Mouse (Mus musculus) mature B cell (primary cell): ENCODE results near the gene Hormad2.

ENCODE experiments used
- in situ Hi-C: fragments of 300-500 bp; cut with MboI; formaldehyde crosslinking; loops from 2 replicates; pipeline ENCODE4 v1.14.3; 2019

Gene Hormad2

GRCm38 (mm10) chr11:4340109-4340779, 100.7 kb downstream of the Hormad2 start:
- in situ Hi-C loops: no loop called here

- in situ Hi-C loops: no loop called here
Observed at GRCm38 (mm10) chr11:4339275-4339674, 101.6 kb downstream of the Hormad2 start.

- in situ Hi-C loops: no loop called here
Observed at GRCm38 (mm10) chr11:4336693-4337283, 104.1 kb downstream of the Hormad2 start.

GRCm38 (mm10) chr11:4335810-4336692, 104.9 kb downstream of the Hormad2 start:
- in situ Hi-C loops: no loop called here

GRCm38 (mm10) chr11:4332961-4333360, 107.9 kb downstream of the Hormad2 start:
- in situ Hi-C loops: no loop called here

- in situ Hi-C loops: no loop called here
Observed at GRCm38 (mm10) chr11:4328188-4328587, 112.7 kb downstream of the Hormad2 start.

- in situ Hi-C loops: no loop called here
Observed at GRCm38 (mm10) chr11:4323481-4323880, 117.4 kb downstream of the Hormad2 start.

- in situ Hi-C loops: no loop called here
Observed at GRCm38 (mm10) chr11:4322943-4323342, 118.0 kb downstream of the Hormad2 start.

- in situ Hi-C loops: no loop called here
Observed at GRCm38 (mm10) chr11:4320876-4321275, 120.0 kb downstream of the Hormad2 start.

GRCm38 (mm10) chr11:4319212-4319955, 121.5 kb downstream of the Hormad2 start:
- in situ Hi-C loops: no loop called here

GRCm38 (mm10) chr11:4318011-4318410, 122.9 kb downstream of the Hormad2 start:
- in situ Hi-C loops: no loop called here

GRCm38 (mm10) chr11:4317287-4317686, 123.6 kb downstream of the Hormad2 start:
- in situ Hi-C loops: no loop called here

- in situ Hi-C loops: no loop called here
Observed at GRCm38 (mm10) chr11:4312180-4312579, 128.7 kb downstream of the Hormad2 start.

- in situ Hi-C loops: no loop called here
Observed at GRCm38 (mm10) chr11:4310324-4310723, 130.6 kb downstream of the Hormad2 start.

GRCm38 (mm10) chr11:4309613-4310012, 131.3 kb downstream of the Hormad2 start:
- in situ Hi-C loops: no loop called here

- in situ Hi-C loops: no loop called here
Observed at GRCm38 (mm10) chr11:4308514-4309450, 132.1 kb downstream of the Hormad2 start.

GRCm38 (mm10) chr11:4308060-4308513, 132.8 kb downstream of the Hormad2 start:
- in situ Hi-C loops: no loop called here

- in situ Hi-C loops: no loop called here
Observed at GRCm38 (mm10) chr11:4306086-4306485, 134.8 kb downstream of the Hormad2 start.

GRCm38 (mm10) chr11:4305090-4305489, 135.8 kb downstream of the Hormad2 start:
- in situ Hi-C loops: no loop called here

GRCm38 (mm10) chr11:4304203-4304602, 136.7 kb downstream of the Hormad2 start:
- in situ Hi-C loops: no loop called here

GRCm38 (mm10) chr11:4303033-4303432, 137.9 kb downstream of the Hormad2 start:
- in situ Hi-C loops: no loop called here
